In the genomic region with DNA sequence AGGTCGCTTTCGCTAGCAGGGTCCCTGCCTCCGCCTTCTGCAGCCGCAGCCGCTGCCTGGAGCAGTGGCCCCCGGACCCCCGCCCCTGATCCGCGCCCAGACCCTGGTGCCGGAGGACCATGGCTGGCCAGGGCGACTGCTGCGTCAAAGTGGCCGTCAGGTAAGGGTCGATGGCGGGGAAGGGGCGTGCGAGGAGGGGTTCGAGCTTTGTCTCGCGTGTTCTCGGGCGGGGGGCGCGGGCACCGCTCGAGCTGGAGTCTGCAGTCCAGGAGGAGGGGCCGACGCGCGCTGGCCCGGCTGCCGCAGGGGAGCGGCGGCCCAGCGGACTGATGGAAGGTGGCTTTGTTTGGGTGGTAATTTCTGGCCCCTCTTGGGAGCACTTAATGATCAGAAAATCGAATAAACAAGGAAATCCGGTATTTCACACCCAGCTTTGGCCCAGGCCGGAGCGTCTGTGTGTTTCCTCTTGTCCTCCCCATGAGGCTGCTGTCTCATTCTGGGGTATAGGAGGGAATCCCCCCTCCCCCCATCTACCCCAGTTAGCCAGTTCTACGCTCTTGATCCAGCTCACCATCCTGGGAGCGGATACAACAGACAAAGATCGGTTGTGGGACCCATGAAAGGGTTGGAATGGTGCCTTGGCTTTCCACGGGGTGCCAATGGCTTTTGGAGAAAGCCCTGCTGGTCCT, we compare ENCODE assay signal across 7 mouse cellular contexts. TPM values are rescaled to one million over a fixed set of nuclear protein-coding genes. Genes with fewer than 3 reads are reported as not detected.
DNase-seq lines count a peak whose midpoint lies in the region; ATAC-seq and TF ChIP-seq lines count a peak whose summit lies in the region.

No protein-coding gene starts in this region.

- no peaks in the 10 kb centered on the region for H3K36me3 ChIP-seq in liver, adult 2 months (ENCODE audit: control insufficient read depth, insufficient read depth, low read length)
- no peaks in the 10 kb centered on the region for H3K36me3 ChIP-seq in forebrain, embryonic 10.5 days (replicated peaks)
- no peaks in the 10 kb centered on the region for H3K36me3 ChIP-seq in limb, embryonic 12.5 days
- H3K36me3 ChIP-seq in neural tube, embryonic 11.5 days (ENCODE audit: control insufficient read depth, insufficient read depth, low read length), result no peaks in the 10 kb centered on the region

- H3K79me2 ChIP-seq in liver, adult 2 months (ENCODE audit: control insufficient read depth, insufficient read depth, low read length), result no peaks in the 10 kb centered on the region

- peak overlapping the region; percentile 76 for H3K4me3 ChIP-seq in liver, adult 2 months (ENCODE audit: insufficient read depth, low read depth, low read length)
- H3K4me3 ChIP-seq in forebrain, embryonic 10.5 days, result peak overlapping the region; percentile 92
- H3K4me3 ChIP-seq in limb, embryonic 12.5 days (replicated peaks), result peak overlapping the region; percentile 88
- peak overlapping the region; percentile 72 for H3K4me3 ChIP-seq in neural tube, embryonic 11.5 days (ENCODE audit: low read depth, low read length)

- no peaks in the 10 kb centered on the region for H3K9me3 ChIP-seq in forebrain, embryonic 10.5 days
- H3K9me3 ChIP-seq in limb, embryonic 12.5 days, result no peaks in the 10 kb centered on the region
- H3K9me3 ChIP-seq in neural tube, embryonic 11.5 days (ENCODE audit: control insufficient read depth, low read length), result no peaks in the 10 kb centered on the region

- no peak for DNase-seq in liver, adult 2 months (ENCODE audit: extremely low read depth, low read depth, low spot score)
- no peak for DNase-seq in liver
- peak; percentile 81 for DNase-seq in brain, adult 2 months (ENCODE audit: low read depth, low spot score)
- no peak for DNase-seq in forebrain, embryonic 10.5 days (ENCODE audit: extremely low spot score, low spot score)
- peak; percentile 76 for DNase-seq in neural tube, embryonic 11.5 days (ENCODE audit: low spot score)
- no peak for DNase-seq in gastrocnemius, postnatal 25 days

- peak overlapping the region; percentile 86 for H3K9ac ChIP-seq in liver, adult 2 months (ENCODE audit: low read depth, low read length)
- peak overlapping the region; percentile 82 for H3K9ac ChIP-seq in limb, embryonic 12.5 days (replicated peaks)
- peak overlapping the region; percentile 82 for H3K9ac ChIP-seq in neural tube, embryonic 11.5 days (ENCODE audit: low read length)

- H3K27me3 ChIP-seq in liver, adult 2 months (ENCODE audit: control insufficient read depth, insufficient read depth, low read length), result peaks cover 4% of the 10 kb centered on the region
- H3K27me3 ChIP-seq in forebrain, embryonic 10.5 days (ENCODE audit: poor library complexity, severe bottlenecking), result peaks cover 69% of the 10 kb centered on the region
- H3K27me3 ChIP-seq in limb, embryonic 12.5 days, result no peaks in the 10 kb centered on the region
- no peaks in the 10 kb centered on the region for H3K27me3 ChIP-seq in neural tube, embryonic 11.5 days (ENCODE audit: control insufficient read depth, insufficient read depth, low read length)

- H3K4me2 ChIP-seq in limb, embryonic 12.5 days, result peak overlapping the region; percentile 88
- peak overlapping the region; percentile 74 for H3K4me2 ChIP-seq in neural tube, embryonic 11.5 days (ENCODE audit: low read depth)

- peak; percentile 21 for ATAC-seq in limb, embryonic 12.5 days (ENCODE audit: insufficient number of reproducible peaks, insufficient read depth, low FRiP score, low TSS enrichment, low read depth)
- peak; percentile 49 for ATAC-seq in neural tube, embryonic 11.5 days (ENCODE audit: insufficient read depth, low FRiP score, low TSS enrichment)

- TF ChIP-seq CTCF in liver, adult 2 months (IDR thresholded peaks at IDR 0.05; ENCODE audit: low read depth, low read length), result no peak

- WGBS in liver, adult 2 months, result 7% methylated on average over 43 of the region's 43 CpGs
- 1% methylated on average over 43 of the region's 43 CpGs for WGBS in forebrain, embryonic 10.5 days
- WGBS in limb, embryonic 12.5 days, result under 1% methylated on average over 43 of the region's 43 CpGs
- WGBS in neural tube, embryonic 11.5 days, result under 1% methylated on average over 43 of the region's 43 CpGs

- H3K4me1 ChIP-seq in liver, adult 2 months (ENCODE audit: control insufficient read depth, insufficient read depth, low read length), result peaks cover 4% of the 10 kb centered on the region; the same call in 1 of the 2 replicates
- peaks cover 79% of the 10 kb centered on the region for H3K4me1 ChIP-seq in forebrain, embryonic 10.5 days
- H3K4me1 ChIP-seq in limb, embryonic 12.5 days (replicated peaks), result peaks cover 79% of the 10 kb centered on the region
- peaks cover 42% of the 10 kb centered on the region for H3K4me1 ChIP-seq in neural tube, embryonic 11.5 days (ENCODE audit: control insufficient read depth, insufficient read depth, low read length)

- 0 out of 2 replicates have a peak overlapping the region, but pooled peaks have one; percentile 20 for H3K27ac ChIP-seq in liver, adult 2 months (replicated peaks; ENCODE audit: insufficient read depth, low read depth, low read length)
- peak overlapping the region; percentile 92 for H3K27ac ChIP-seq in forebrain, embryonic 10.5 days
- H3K27ac ChIP-seq in limb, embryonic 12.5 days, result peak overlapping the region; percentile 77
- H3K27ac ChIP-seq in neural tube, embryonic 11.5 days (ENCODE audit: low read depth, low read length), result peak overlapping the region; percentile 63; the same call in 1 of the 2 replicates

- TF ChIP-seq POLR2A in liver, adult 2 months (IDR thresholded peaks at IDR 0.05; ENCODE audit: extremely low read depth, insufficient read depth, low read length), result no peak

RNA-seq across cellular contexts. Expression of a gene that starts 0.6 kb away (rescaled TPM):
- 0.74 and 0.94 TPM in 2 replicates for total RNA-seq in liver, adult 2 months (2014; rRNA removed)
- polyA plus RNA-seq in liver, adult 2 months (2012; rRNA removed), result 0.82 and 1.5 TPM in 2 replicates
- 5.8 and 8.8 TPM in 2 replicates for polyA plus RNA-seq in forebrain, embryonic 10.5 days (2016; fragmentation: Nextera tagmentation; extraction: Ambion mirVana)
- polyA plus RNA-seq in limb, embryonic 12.5 days (2016; fragmentation: Nextera tagmentation; extraction: Ambion mirVana), result 10.6 and 11.4 TPM in 2 replicates
- polyA plus RNA-seq in neural tube, embryonic 11.5 days (2014; fragmentation: Nextera tagmentation; extraction: Ambion mirVana), result 14.3 and 17.0 TPM in 2 replicates
- total RNA-seq in gastrocnemius, postnatal 25 days (2021), result under 1 TPM; 0.36 to 0.78 TPM

Comparison
In these comparisons a context has a peak if more than half of its experiments do, and no peak if none do; other contexts are left out.
1. DNase-seq: peak in brain, adult 2 months (single experiment) and neural tube, embryonic 11.5 days (single experiment); none in liver, adult 2 months (single experiment), liver (single experiment), forebrain, embryonic 10.5 days (single experiment) and gastrocnemius, postnatal 25 days (single experiment).
2. H3K27ac ChIP-seq: peak in every context shown above with its lines; median percentile 92 in forebrain, embryonic 10.5 days; 77 in limb, embryonic 12.5 days; 63 in neural tube, embryonic 11.5 days; 20 in liver, adult 2 months.
3. Peak in every context shown above with its lines, with median percentiles within 50 percentile points of each other: H3K4me3 ChIP-seq and H3K9ac ChIP-seq.